Mouse (Mus musculus): ENCODE data around the gene Gper1.
A peak's percentile ranks its signal among the peaks of the same experiment; 100 is the strongest.

The Gper1 gene

DNA sequence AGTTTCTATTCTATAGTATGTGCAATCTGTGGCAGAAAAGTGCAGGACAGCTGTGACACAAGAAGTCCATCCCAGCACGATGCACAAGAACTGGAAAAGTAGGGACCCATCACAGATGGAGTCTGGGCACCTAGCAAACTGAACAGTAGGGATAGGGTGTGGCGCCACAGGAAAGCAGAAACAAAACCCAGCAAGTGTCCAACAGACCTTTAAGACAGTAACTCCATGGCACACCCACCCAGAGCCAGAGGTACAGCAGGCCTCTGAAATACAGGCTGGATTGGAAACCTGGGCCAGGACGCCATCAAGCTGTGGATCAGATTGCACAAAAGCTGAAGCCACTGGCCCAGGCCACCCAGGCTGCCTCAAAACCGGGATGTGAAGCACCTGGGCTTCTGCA lies 20.0 kb downstream of the Gper1 start:
- no peak for DNase-seq (ENCODE audit: low read depth, low spot score)

DNA sequence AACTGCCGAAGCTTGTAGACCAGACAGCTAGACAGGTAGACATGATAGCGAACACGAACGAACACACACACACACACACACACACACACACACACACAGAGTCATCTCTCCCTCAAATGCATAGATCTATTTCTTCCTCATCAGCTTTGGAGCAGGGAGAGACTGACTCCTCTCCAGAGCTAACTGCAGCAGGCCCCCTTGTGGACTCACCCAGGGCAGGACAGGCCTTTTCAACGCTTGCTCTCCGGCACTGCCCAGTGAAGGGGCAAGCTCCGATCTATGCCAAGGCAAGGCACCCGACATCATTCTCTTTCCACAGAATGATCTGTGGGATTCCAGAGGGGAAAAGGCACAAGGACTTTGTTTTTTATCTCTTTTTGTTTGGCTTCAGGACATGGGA lies 22.3 kb downstream of the Gper1 start:
- no peak for DNase-seq (ENCODE audit: low read depth, low spot score)

DNA sequence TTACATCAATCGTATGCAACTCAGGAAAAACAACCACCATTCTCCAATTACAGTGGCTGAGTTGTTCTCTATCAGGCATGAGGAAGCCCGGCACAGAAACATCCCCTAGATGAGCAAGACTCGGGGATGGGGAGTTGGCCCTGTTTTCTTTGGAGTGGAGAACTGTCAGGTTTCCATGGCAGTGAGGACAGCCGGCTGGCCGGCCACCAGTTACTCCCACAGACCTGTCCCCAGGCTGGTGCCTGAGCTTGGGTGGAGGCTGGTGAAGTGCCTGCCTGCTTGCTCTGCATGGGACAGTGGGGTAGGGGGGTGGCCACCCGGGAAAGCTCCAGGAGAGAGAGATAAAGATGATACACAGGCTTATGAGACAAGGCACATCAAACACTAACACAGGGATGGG lies 25.1 kb downstream of the Gper1 start:
- DNase-seq (ENCODE audit: low read depth, low spot score): peak; percentile 61

DNA sequence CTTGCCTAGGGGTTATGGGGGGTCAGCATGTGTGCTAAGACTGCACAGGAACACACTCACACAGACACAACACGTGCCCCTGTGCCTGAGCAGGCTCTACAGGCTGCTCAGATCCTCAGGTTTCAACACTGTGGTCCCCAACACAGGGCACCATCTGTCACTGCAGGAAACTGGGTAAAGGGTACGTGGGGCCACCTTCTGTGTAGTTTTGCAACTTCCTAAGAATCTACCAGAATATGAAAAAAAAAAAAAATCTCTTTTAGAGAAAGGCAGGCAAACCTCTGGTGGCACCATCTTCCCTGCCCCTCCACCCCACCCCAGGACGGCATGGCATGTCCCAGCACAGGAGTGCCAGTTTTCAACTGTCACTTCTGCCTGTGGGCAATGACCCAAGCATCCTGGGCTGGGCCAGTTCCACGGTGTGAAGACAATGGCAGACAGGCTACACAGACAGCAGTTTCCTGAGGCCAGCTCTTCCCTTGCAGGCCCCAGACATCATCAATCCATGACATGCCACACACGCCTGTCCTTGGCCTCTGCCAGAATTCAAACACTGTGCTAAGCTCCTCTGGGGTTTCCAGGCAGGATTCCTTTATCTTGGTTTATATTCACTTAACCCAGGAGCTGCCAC lies 26.3 kb downstream of the Gper1 start:
- DNase-seq (ENCODE audit: low read depth, low spot score): peak; percentile 65

DNA sequence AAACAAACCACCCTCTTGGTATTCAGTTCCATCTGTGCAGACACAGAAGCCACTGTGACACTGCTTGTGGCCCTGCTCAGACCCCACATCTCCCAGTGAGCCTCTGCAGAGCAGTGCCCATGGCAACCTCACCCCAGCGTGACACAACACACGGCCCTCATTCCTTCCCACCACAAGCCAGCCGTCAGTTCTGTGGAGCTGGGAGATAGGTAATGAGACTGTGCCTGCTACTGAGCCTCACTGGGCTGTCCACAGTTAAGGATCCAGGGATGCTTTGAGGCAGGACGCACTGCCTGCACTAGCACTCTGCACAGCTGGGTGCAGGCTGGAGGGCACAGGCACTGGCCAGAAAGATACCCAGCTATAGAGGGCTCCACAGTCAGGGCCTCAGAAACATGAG lies 27.0 kb downstream of the Gper1 start:
- DNase-seq (ENCODE audit: low read depth, low spot score): no peak

DNA sequence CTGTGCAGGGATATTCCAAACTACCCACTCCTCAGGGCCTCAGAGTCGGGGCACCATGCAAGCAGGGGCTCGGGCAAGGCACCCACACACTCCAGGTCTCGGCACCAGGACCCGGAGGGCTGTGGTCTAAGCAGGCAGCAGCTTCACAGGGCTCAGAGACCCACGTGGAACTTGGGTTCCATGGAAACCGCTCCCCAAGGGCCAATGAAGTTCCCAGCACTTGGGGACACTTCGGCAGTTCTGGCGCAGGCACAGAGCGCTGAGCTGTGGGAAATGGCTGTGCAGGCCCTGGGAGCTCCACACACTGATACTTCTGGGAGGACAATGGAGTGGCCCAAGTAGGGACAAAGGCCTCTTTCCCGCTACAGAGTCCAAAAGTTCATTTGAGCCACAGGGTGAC lies 30.1 kb downstream of the Gper1 start:
- DNase-seq (ENCODE audit: low read depth, low spot score): no peak

DNA sequence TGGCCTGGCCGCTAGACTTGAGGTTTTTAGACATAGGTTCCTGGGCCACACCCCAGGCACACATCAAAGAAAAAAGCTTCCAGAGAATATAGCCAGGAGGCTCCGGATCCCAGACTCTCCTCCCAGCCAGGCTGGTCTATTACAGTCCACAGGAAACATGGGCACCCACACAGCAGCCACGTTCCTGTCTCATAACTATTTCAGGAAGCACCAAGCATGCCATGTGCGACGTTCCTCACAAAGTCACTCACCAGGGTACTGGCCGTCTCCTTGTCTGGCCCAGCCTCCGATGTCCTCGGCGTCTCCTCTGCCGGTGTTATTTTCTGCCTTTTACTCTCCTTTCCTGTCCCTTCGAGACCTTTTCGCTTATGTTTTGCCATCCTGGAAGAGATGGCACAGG lies 32.2 kb downstream of the Gper1 start:
- peak; percentile 72 for DNase-seq (ENCODE audit: low read depth, low spot score)

DNA sequence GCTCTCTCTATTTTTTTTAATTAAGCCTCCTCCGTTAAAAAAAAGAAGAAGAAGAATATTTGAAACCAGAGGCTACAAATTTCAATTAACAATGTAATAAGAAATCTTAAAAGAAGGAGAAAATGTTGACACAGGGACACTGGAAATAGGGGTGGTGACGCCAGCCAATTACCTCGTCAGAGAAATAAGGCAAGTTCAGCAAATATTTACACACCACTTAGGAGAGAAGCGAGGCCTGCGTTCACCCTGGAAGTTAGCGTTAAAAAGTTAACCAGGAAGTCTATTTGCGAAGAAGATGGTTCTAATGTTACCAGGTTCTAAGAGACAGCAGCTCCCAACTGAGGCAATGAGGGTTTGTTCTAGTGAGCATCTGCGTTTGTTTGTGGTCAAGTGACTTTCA lies 34.3 kb downstream of the Gper1 start:
- no peak for DNase-seq (ENCODE audit: low read depth, low spot score)

DNA sequence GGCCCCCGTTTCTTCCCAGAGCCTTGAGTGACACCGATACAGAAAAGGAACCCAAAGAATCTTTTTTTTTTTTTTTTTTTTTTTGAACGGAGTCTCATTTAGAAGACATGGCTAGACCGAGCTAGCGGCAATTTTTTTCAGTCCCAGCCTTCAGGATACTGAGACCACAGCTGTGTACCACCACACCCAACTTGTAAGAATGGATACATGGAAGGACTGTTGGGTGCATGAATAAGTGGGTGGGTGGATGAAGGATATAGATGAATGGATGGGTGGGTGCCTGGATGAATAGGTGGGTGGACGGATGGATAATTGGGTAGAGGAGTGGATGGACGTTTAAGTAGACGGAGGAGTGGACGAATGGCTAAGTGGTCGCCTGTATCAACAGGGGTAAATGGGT lies 37.0 kb downstream of the Gper1 start:
- no peak for DNase-seq (ENCODE audit: low read depth, low spot score)

DNA sequence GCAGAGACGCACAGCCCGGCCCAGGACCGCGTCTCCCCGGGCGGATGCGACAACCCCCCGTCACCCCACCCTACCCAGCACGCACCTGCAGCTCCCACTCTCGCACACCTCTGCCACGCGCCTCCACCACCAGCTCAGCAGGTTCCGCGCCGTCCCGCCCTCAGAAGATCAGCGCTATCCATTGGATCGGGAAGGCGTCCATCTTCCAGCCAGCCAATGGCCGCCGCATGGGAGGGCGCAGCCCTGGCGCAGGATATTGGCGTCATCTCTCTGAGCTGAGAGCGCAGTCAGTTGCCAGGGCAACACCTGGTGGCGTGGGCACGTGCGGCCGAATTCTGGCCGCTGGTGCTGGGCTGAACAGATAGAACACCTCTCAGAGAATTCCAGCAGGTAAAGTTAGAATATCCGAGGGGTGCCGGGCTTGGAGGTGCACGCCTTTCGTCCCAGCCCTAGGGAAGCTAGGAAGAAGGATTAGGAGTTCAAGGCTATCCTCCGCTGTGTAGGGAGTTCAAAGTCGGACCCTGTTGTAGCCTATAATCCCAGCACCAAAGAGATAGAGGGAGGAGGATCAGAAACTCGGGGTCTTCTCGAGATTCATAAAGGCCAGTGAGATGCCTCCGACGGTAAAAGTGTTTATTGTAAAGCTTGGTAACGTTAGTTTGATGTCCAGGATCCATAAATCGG lies 37.6 kb downstream of the Gper1 start, which contains the start of gene 3110082I17Rik:
TSS of gene 3110082I17Rik (minus strand) at position 144 of the 684 bp plus-strand sequence.
- peak; percentile 99 for DNase-seq (ENCODE audit: low read depth, low spot score)

DNA sequence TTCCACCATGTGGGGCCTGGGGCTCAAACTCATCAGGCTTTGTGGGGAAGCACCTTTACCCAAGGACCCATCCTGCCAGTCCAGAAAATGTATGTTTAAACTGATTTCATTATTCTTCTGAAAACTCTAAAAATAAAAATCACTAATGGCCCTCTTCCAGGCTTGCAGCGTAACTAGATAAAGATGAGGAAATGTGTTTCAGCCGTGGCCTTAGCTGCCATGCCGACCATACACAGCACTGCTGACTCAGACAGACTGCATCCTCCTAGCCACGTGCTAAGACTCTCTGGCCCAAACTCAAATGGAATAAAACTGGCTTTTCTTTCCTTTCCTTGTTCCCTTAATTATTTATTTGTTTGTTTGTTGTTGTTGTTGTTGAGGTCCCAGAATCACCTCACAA lies 41.9 kb downstream of the Gper1 start:
- DNase-seq (ENCODE audit: low read depth, low spot score): no peak

DNA sequence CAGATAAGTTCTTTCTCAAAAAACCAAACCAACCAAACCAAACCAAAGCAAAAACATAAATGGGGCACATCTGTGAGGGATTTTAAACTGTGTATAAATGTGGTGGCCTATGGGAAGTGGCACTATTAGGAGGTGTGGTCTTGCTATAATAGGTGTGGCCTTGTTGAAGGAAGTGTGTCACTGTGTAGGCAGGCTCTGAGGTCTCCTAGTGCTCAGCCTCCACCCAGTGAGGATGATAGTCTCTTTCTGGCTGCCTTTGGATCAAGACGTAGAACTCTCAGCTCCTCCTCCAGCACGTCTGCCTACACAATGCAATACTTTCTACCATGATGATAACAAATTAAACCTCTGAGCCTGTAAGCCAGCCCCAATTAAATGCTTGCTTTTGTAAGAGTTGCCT lies 43.4 kb downstream of the Gper1 start:
- DNase-seq (ENCODE audit: low read depth, low spot score): no peak

DNA sequence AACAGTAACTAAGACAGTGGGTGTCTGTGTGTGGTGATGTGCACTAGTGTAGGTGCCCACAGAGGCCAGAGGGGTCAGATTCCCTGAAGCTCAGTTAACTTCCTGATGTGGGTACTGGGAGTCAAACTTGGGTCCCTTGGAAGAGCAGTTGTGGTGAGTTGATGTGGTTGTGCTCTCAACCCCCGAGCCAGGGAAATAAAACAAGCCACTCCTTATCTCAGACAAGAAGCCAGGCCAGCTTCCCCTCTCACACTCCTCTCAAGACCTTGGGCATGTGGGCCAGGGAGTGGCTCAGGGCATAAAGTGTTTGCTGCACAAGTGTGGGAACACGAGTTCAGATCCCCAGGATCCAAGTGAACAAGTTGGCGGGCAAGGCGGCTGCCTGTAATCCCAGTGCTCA lies 43.9 kb downstream of the Gper1 start:
- no peak for DNase-seq (ENCODE audit: low read depth, low spot score)

DNA sequence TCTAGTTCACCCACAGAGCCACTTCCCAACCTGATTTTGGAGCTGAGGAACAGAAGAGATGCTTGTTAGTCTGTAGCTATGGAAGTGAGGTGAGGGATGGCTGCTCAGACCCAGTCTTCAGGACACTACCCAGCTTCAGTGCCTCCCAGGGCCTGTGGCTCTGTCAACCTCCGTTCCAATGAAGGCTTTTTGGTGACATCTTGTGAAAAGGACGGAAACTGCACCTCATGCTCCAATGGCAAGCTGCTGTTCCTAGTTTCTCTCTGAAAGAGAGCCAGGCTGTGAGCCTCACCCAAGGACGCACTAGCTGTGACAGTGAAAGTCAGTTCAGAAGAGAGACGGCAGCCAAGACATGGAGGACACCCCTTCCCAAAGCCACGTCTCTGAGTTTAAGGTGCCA lies 45.0 kb downstream of the Gper1 start:
- peak; percentile 79 for DNase-seq (ENCODE audit: low read depth, low spot score)

DNA sequence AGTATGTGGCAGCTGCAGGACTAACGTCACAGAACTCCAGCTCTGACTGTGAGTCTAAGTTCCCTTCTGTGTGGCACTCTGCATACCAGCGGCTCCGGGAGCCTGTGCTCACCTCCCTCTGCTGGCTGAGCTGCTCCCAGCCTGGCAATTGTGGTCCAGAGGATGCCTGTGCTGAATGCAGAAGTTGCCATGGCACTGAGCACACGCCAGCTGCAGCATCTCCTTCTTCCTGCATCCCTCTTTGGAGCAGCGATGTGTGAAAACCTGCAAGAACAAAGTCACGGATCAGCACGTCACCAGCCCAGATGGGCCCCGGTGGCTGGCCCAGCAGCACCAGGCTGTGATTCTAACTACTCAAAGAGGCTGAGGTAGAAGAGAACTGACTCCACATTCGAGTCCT lies 51.8 kb downstream of the Gper1 start:
- DNase-seq (ENCODE audit: low read depth, low spot score): peak; percentile 84

Measured in brain, adult 2 months (tissue).